Mouse (Mus musculus) right cerebral cortex, adult 18-20 months (tissue): ENCODE data around the gene Fzd2.
"Not testable (repeated sequence)": the region's sequence is repeated elsewhere in the genome, so short reads cannot be mapped to it uniquely, and the experiment has no call there.

Source experiments
- DNase-seq: peaks from one replicate; pipeline ENCODE4 v3.0.0; 2022; ENCODE audit warnings: mixed read lengths

Gene Fzd2

GRCm38 (mm10) chr11:102604010-102604584 lies at the start of gene Fzd2:
Fzd2 (plus strand) TSS chr11:102604396.
- DNase-seq, result peak; percentile 69

GRCm38 (mm10) chr11:102555400-102556030 lies 48.7 kb upstream of the Fzd2 start:
- DNase-seq, result no peak

- peak; percentile 96 for DNase-seq
These were observed 48.0 kb upstream of the Fzd2 start, which contains the start of gene Gpatch8 for GRCm38 (mm10) chr11:102556031-102556715. Gpatch8 (minus strand) TSS chr11:102556392.

GRCm38 (mm10) chr11:102556716-102557074 lies 47.5 kb upstream of the Fzd2 start:
- DNase-seq, result no peak

- DNase-seq, result no peak
These were observed 46.8 kb upstream of the Fzd2 start for GRCm38 (mm10) chr11:102557386-102557785.

GRCm38 (mm10) chr11:102558704-102559103 lies 45.5 kb upstream of the Fzd2 start:
- no peak for DNase-seq

- DNase-seq, result not testable (repeated sequence)
These were observed 39.1 kb upstream of the Fzd2 start for GRCm38 (mm10) chr11:102564952-102565671.

GRCm38 (mm10) chr11:102565741-102566140 lies 38.5 kb upstream of the Fzd2 start:
- DNase-seq, result no peak

GRCm38 (mm10) chr11:102566290-102566689 lies 37.9 kb upstream of the Fzd2 start:
- no peak for DNase-seq

GRCm38 (mm10) chr11:102567157-102567556 lies 37.0 kb upstream of the Fzd2 start:
- no peak for DNase-seq

- no peak for DNase-seq
These were observed 36.5 kb upstream of the Fzd2 start for GRCm38 (mm10) chr11:102567723-102568122.

GRCm38 (mm10) chr11:102568191-102568590 lies 36.0 kb upstream of the Fzd2 start:
- DNase-seq, result no peak

- no peak for DNase-seq
These were observed 35.3 kb upstream of the Fzd2 start for GRCm38 (mm10) chr11:102568756-102569377.

GRCm38 (mm10) chr11:102572866-102573663 lies 31.1 kb upstream of the Fzd2 start:
- DNase-seq, result peak; percentile 69

- no peak for DNase-seq
These were observed 29.2 kb upstream of the Fzd2 start for GRCm38 (mm10) chr11:102575034-102575433.

- DNase-seq, result no peak
These were observed 28.0 kb upstream of the Fzd2 start for GRCm38 (mm10) chr11:102576050-102576754.

GRCm38 (mm10) chr11:102578341-102579118 lies 25.7 kb upstream of the Fzd2 start:
- DNase-seq, result peak; percentile 68

GRCm38 (mm10) chr11:102579165-102580033 lies 24.8 kb upstream of the Fzd2 start, which contains the start of gene Gm11627:
Gm11627 (minus strand) TSS chr11:102579461.
- peak; percentile 23 for DNase-seq

GRCm38 (mm10) chr11:102580034-102580330 lies 24.2 kb upstream of the Fzd2 start:
- DNase-seq, result no peak
